Mouse (Mus musculus) intestine, embryonic 16.5 days (tissue): ENCODE measurements at regions not wholly inside any gene's neighbourhood (a gene's known extent, or its start where the extent isn't known, plus 50 kb on each side); places are given as distances from the start of the nearest gene placed in this dataset.

Experiments used
- ATAC-seq: fragments of 200-750 bp; cut with Nextera tagmentation; 2 replicates; pipeline ENCODE4 v1.8.0; 2017; ENCODE audit warnings: moderate TSS enrichment, moderate library complexity
- H3K27ac ChIP-seq: fragments of 300-500 bp; sonication (generic); 2 replicates; pipeline ENCODE4 v1.5.1; 2014; ENCODE audit warnings: mild to moderate bottlenecking, low read length
- H3K27me3 ChIP-seq: fragments of 300-500 bp; sonication (generic); replicated peaks from 2 replicates; pipeline ENCODE4 v1.6.1; 2014; ENCODE audit warnings: low read length, control low read depth, mixed read lengths; ENCODE audit not compliant: control insufficient read depth, insufficient read depth
- H3K36me3 ChIP-seq: fragments of 300-500 bp; sonication (generic); 2 replicates; pipeline ENCODE4 v1.6.1; 2014; ENCODE audit warnings: low read length, control low read depth; ENCODE audit not compliant: control insufficient read depth, insufficient read depth
- H3K4me1 ChIP-seq: fragments of 300-500 bp; sonication (generic); 2 replicates; pipeline ENCODE4 v1.6.1; 2014; ENCODE audit warnings: low read length, control low read depth, mixed read lengths; ENCODE audit not compliant: control insufficient read depth, insufficient read depth
- H3K4me2 ChIP-seq: fragments of 300-500 bp; sonication (generic); 2 replicates; pipeline ENCODE4 v1.6.1; 2014; ENCODE audit warnings: low read depth, low read length, control low read depth
- H3K4me3 ChIP-seq: fragments of 300-500 bp; sonication (generic); 2 replicates; pipeline ENCODE4 v1.5.1; 2014; ENCODE audit warnings: mild to moderate bottlenecking, low read length
- H3K9ac ChIP-seq: fragments of 300-500 bp; sonication (generic); 2 replicates; pipeline ENCODE4 v1.6.1; 2014; ENCODE audit warnings: low read depth, low read length
- H3K9me3 ChIP-seq: fragments of 300-500 bp; sonication (generic); 2 replicates; pipeline ENCODE4 v1.6.1; 2016; ENCODE audit warnings: low read length, control low read depth; ENCODE audit not compliant: control insufficient read depth
- WGBS: fragments of 180-500 bp; shearing (Covaris S2); extraction: QIAGEN DNeasy Blood & Tissue Kit; methylation state at CpG from one replicate; pipeline ENCODE4 v1.1.7; 2014; 5-methylcytosine and 5-hydroxymethylcytosine counted together

- Histone ChIP-seq H3K4me2 (no peak overlapping the region), H3K9ac (no peak overlapping the region), H3K27me3 (no peaks in the 10 kb centered on the region), H3K4me1 (no peaks in the 10 kb centered on the region), H3K9me3 (no peaks in the 10 kb centered on the region), H3K27ac (no peak overlapping the region), H3K36me3 (no peaks in the 10 kb centered on the region), H3K4me3 (no peak overlapping the region)
- WGBS, result 82% methylated on average over 3 of the region's 3 CpGs
- ATAC-seq, result no peak
These were observed 304.9 kb upstream of the Gm21798 start for GRCm38 (mm10) chr15:64512615-64513014.

- Histone ChIP-seq H3K27me3 (no peaks in the 10 kb centered on the region), H3K4me1 (no peaks in the 10 kb centered on the region), H3K36me3 (no peaks in the 10 kb centered on the region), H3K27ac (no peak overlapping the region), H3K9ac (no peak overlapping the region), H3K4me2 (no peak overlapping the region), H3K9me3 (no peaks in the 10 kb centered on the region), H3K4me3 (no peak overlapping the region)
- no peak for ATAC-seq
These were observed 303.9 kb upstream of the Gm21798 start for GRCm38 (mm10) chr15:64513501-64514097.

DNA sequence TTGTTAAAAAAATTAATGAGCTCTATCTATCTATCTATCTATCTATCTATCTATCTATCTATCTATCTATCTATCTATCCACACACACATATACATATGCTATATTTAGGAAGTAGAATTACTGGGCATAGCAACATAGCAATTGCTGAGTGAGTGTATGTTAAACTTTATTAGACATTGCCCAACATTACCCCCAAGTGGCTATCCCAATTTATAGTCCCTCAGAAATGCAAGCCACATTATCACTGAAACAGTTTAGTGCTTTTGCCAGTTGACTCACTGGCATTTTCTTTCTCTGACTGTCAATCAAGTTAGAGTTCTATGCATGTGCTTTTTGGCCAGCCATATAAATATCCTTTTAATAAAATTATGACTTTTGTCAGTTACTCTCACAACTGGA lies 302.3 kb upstream of the Gm21798 start:
- no peak overlapping the region for H3K4me3 ChIP-seq

DNA sequence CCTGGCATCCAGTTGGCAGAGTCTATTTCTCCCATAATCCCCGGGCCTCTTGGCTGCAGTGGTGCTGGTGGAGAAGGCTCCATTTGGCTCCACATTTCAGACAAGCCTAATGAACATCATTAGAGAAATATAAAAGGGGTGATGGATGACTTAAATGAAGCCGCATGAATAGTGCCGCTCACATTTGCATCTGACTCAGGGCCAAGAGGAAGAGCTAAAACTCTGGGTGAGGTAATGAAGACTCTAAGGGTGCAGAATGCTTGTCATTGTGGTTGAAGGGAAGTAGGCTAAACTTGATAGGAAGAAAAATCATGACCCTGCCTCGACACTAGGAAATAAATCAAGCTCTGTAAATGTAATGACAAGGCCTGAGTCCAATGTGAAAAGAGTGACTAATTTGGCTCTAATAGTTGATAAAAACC lies 298.3 kb upstream of the Gm21798 start:
- no peaks in the 10 kb centered on the region for H3K9me3 ChIP-seq
- H3K27me3 ChIP-seq, result no peaks in the 10 kb centered on the region
- H3K27ac ChIP-seq, result no peak overlapping the region
- H3K9ac ChIP-seq, result no peak overlapping the region
- no peak overlapping the region for H3K4me2 ChIP-seq
- no peaks in the 10 kb centered on the region for H3K36me3 ChIP-seq
- no peak overlapping the region for H3K4me3 ChIP-seq
- 69% methylated on average over 4 of the region's 4 CpGs for WGBS
- H3K4me1 ChIP-seq, result no peaks in the 10 kb centered on the region
- ATAC-seq, result no peak

More for the DNA sequence above, 302.3 kb upstream of the Gm21798 start:
- no peak overlapping the region for H3K4me2 ChIP-seq
- no peaks in the 10 kb centered on the region for H3K4me1 ChIP-seq
- no peak overlapping the region for H3K9ac ChIP-seq
- no peak overlapping the region for H3K27ac ChIP-seq
- no peaks in the 10 kb centered on the region for H3K36me3 ChIP-seq
- ATAC-seq, result no peak
- no peaks in the 10 kb centered on the region for H3K27me3 ChIP-seq
- H3K9me3 ChIP-seq, result no peaks in the 10 kb centered on the region

DNA sequence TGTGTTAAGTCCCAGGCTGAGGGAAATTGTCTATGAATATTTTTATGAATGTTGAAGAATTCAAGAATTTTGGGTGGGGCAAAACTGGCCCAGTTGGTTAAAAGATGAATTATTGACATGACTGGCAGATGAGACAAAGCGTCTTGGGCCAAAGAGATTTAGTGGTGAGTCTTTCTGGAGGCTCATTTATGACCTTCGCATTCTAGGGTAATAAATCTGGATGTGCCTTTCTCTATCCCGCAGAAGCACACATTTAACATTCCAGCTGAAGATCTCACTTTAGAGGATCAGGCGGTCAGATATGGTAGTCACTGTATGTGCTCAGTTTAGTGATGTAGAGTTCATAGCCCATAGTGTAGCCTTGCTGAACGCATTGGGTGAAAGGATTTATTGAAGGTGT lies 296.9 kb upstream of the Gm21798 start:
- ATAC-seq, result no peak
- no peak overlapping the region for H3K27ac ChIP-seq
- 65% methylated on average over 5 of the region's 5 CpGs for WGBS
- H3K4me1 ChIP-seq, result no peaks in the 10 kb centered on the region
- H3K27me3 ChIP-seq, result no peaks in the 10 kb centered on the region
- no peak overlapping the region for H3K4me2 ChIP-seq
- no peaks in the 10 kb centered on the region for H3K9me3 ChIP-seq
- H3K36me3 ChIP-seq, result no peaks in the 10 kb centered on the region
- H3K4me3 ChIP-seq, result no peak overlapping the region
- H3K9ac ChIP-seq, result no peak overlapping the region

- ATAC-seq, result no peak
- H3K9ac ChIP-seq, result no peak overlapping the region
- H3K27me3 ChIP-seq, result no peaks in the 10 kb centered on the region
- H3K27ac ChIP-seq, result no peak overlapping the region
- 67% methylated on average over 6 of the region's 6 CpGs for WGBS
- H3K36me3 ChIP-seq, result no peaks in the 10 kb centered on the region
- no peak overlapping the region for H3K4me2 ChIP-seq
- no peak overlapping the region for H3K4me3 ChIP-seq
- no peaks in the 10 kb centered on the region for H3K4me1 ChIP-seq
- H3K9me3 ChIP-seq, result no peaks in the 10 kb centered on the region
These were observed 285.0 kb upstream of the Gm21798 start for GRCm38 (mm10) chr15:64532260-64533120.

GRCm38 (mm10) chr15:64533169-64533795 lies 284.2 kb upstream of the Gm21798 start:
- Histone ChIP-seq H3K9me3 (no peaks in the 10 kb centered on the region), H3K9ac (no peak overlapping the region), H3K36me3 (no peaks in the 10 kb centered on the region), H3K4me3 (no peak overlapping the region), H3K27me3 (no peaks in the 10 kb centered on the region), H3K27ac (no peak overlapping the region), H3K4me1 (no peaks in the 10 kb centered on the region), H3K4me2 (no peak overlapping the region)
- 77% methylated on average over 2 of the region's 2 CpGs for WGBS
- no peak for ATAC-seq

DNA sequence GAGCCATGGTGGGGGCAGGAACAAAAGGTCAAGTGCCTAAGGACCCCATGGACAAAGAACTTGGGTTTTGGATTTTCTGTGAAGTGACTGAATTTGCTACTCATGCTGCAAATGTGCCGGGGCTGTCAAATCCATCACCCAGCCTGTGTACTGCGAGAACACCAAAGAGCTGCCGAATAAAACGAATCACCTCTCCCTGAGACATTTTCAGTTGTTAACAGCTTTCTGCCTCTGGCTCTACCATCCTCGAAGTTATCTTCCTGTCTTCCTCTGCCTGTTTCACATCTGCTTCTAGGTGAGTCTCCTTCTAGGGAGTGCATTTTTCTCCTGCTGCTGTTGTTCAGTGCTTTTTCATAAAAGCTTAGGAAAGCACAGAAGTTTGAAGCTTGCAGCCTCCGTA lies 283.3 kb upstream of the Gm21798 start:
- Histone ChIP-seq H3K4me2 (no peak overlapping the region), H3K9ac (no peak overlapping the region), H3K27ac (no peak overlapping the region), H3K27me3 (no peaks in the 10 kb centered on the region), H3K36me3 (no peaks in the 10 kb centered on the region), H3K4me3 (no peak overlapping the region), H3K4me1 (no peaks in the 10 kb centered on the region), H3K9me3 (no peaks in the 10 kb centered on the region)
- ATAC-seq, result no peak
- 42% methylated on average over 6 of the region's 6 CpGs for WGBS

- no peak for ATAC-seq
- no peaks in the 10 kb centered on the region for H3K36me3 ChIP-seq
- H3K4me3 ChIP-seq, result no peak overlapping the region
- H3K27me3 ChIP-seq, result no peaks in the 10 kb centered on the region
- H3K27ac ChIP-seq, result no peak overlapping the region
- H3K9ac ChIP-seq, result no peak overlapping the region
- H3K4me1 ChIP-seq, result no peaks in the 10 kb centered on the region
- WGBS, result 80% methylated on average over 2 of the region's 2 CpGs
- no peaks in the 10 kb centered on the region for H3K9me3 ChIP-seq
- H3K4me2 ChIP-seq, result no peak overlapping the region
These were observed 282.3 kb upstream of the Gm21798 start for GRCm38 (mm10) chr15:64535160-64535559.
